Mouse (Mus musculus): ENCODE results near the gene Tmem37. TPM values are rescaled to one million over a fixed set of nuclear protein-coding genes. Genes with fewer than 3 reads are reported as not detected.
"Not testable (repeated sequence)": the region's sequence is repeated elsewhere in the genome, so short reads cannot be mapped to it uniquely, and the experiment has no call there.

Tmem37 gene
- total RNA-seq, 1 experiment: 26.7 TPM

DNA sequence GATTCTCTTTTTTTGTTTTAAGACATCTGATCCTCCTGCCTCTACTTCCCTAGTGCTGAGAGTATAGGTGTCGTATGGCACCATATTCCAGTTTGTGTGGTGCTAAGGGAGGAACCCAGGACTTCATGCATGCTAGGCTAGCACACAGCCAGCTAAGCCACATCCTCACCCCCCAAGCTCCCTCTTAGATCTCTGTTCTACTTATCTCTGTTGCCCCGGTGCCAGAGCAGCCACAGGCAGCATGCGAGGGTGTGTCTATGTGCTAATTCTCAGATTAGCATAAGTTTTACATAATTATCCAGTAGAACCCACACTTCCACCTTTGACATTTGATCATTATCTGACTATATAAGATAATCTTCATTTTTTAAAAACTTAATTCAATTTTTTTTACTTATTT lies 21.0 kb upstream of the Tmem37 start:
- H3K36me3 ChIP-seq (ENCODE audit: control insufficient read depth, insufficient read depth, low read length, poor library complexity, severe bottlenecking): no peaks in the 10 kb centered on the region
- TF ChIP-seq ZC3H11A (IDR thresholded peaks at IDR 0.05; ENCODE audit: borderline replicate concordance, low read depth, low read length): no peak
- no peak for TF ChIP-seq HCFC1 (IDR thresholded peaks at IDR 0.05; ENCODE audit: borderline replicate concordance, insufficient read depth, low read length)
- TF ChIP-seq CHD2 (IDR thresholded peaks at IDR 0.05; ENCODE audit: low read depth, low read length): no peak
- no peak for TF ChIP-seq ZNF384 (IDR thresholded peaks at IDR 0.05; ENCODE audit: low read depth, low read length)
- TF ChIP-seq MAFK (IDR thresholded peaks at IDR 0.05; ENCODE audit: insufficient read depth, low read depth, low read length): no peak
- H3K27ac ChIP-seq (ENCODE audit: insufficient read depth, low read depth, low read length, poor library complexity, severe bottlenecking): no peak overlapping the region
- no peak for DNase-seq (ENCODE audit: low read depth, low spot score)
- no peak overlapping the region for H3K4me3 ChIP-seq (ENCODE audit: insufficient read depth in 1 of 2, low read depth in 1 of 2, low read length in 2 of 2, poor library complexity in 1 of 2, severe bottlenecking in 1 of 2)
- peaks cover 0 to 8% of the 10 kb centered on the region in 2 experiments; a peak in 2 of 4 replicates for H3K4me1 ChIP-seq (ENCODE audit: control insufficient read depth in 2 of 2, insufficient read depth in 2 of 2, low read length in 2 of 2, poor library complexity in 1 of 2)
- no peak overlapping the region for H3K9ac ChIP-seq (ENCODE audit: insufficient read depth, low read depth, low read length, poor library complexity, severe bottlenecking)
- in situ Hi-C loops (cut with MboI; ENCODE audit: low sequenced_read_pairs in 2 of 2, unreplicated experiment in 2 of 2): no loop called here
- H3K9me3 ChIP-seq (ENCODE audit: control insufficient read depth, insufficient read depth, low read depth, low read length): no peaks in the 10 kb centered on the region

DNA sequence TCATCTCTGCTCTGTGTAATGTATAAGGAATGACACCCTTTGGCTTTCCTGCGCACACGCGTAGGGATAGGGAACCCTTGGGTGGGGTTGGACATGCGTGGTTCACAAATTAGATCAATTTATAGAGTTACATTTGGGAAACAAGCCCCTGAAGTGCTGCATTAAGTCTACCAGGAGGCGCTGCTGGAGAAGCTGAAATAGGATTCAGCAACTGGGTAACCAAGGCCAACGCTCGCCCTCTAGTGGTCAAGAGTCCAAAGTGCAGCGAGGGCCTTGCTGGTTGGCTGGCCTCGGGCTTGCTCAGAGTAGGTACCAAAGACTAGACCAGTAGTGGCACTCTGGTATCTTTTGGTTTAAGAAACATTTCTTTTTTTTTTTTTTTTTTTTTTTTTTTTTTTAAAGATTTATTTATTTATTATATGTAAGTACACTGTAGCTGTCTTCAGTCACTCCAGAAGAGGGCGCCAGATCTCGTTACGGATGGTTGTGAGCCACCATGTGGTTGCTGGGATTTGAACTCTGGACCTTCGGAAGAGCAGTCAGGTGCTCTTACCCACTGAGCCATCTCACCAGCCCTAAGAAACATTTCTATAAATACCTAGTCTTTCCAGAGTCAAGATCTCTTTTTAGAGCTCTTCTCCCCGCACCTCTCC lies 19.7 kb upstream of the Tmem37 start:
- DNase-seq (ENCODE audit: low read depth, low spot score): peak; percentile 76
- peak; percentile 78; the same call in 1 of the 2 replicates for TF ChIP-seq ZC3H11A (IDR thresholded peaks at IDR 0.05; ENCODE audit: borderline replicate concordance, low read depth, low read length)
- H3K4me3 ChIP-seq (ENCODE audit: insufficient read depth in 1 of 2, low read depth in 1 of 2, low read length in 2 of 2, poor library complexity in 1 of 2, severe bottlenecking in 1 of 2); H3K9me3 ChIP-seq (ENCODE audit: control insufficient read depth, insufficient read depth, low read depth, low read length); H3K9ac ChIP-seq (ENCODE audit: insufficient read depth, low read depth, low read length, poor library complexity, severe bottlenecking); H3K27ac ChIP-seq (ENCODE audit: insufficient read depth, low read depth, low read length, poor library complexity, severe bottlenecking); in situ Hi-C loops (cut with MboI; ENCODE audit: low sequenced_read_pairs in 2 of 2, unreplicated experiment in 2 of 2); H3K36me3 ChIP-seq (ENCODE audit: control insufficient read depth, insufficient read depth, low read length, poor library complexity, severe bottlenecking): not testable (repeated sequence)
- H3K4me1 ChIP-seq (ENCODE audit: control insufficient read depth in 2 of 2, insufficient read depth in 2 of 2, low read length in 2 of 2, poor library complexity in 1 of 2): peaks cover 4 to 15% of the 10 kb centered on the region in 2 experiments

DNA sequence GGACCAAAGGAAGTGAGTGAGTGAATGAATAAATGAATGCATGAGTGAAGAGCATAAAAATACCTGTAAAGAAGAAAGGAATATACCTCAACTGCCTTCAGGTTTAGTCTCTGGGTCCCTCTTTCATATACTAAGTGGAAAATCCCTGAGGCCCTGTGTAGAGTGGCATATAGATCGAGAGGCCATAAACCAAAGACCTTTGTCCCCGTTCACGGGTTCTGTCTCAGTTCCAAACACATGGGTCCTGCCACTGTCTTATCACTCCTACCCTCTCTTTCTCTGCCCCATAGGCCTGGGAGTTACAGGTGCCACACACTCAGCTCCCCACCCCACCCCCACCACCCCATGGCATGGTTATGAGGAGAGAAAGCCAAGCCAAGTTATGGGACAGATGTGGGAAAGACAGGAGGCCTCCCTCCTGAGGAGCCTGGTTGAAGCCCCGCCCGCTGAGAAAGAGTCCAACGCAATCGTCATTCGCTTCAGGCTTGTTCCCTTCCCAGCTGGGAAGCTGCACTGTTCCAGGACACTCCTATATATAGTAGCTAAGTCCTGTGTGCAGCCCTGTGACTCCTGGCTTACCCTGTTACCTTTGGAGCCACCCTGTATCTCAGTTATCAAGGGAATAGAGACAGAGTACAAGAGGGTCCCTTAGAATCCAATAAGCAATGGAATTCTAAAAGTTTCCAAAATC lies 17.2 kb upstream of the Tmem37 start:
- Histone ChIP-seq H3K4me3 (ENCODE audit: insufficient read depth in 1 of 2, low read depth in 1 of 2, low read length in 2 of 2, poor library complexity in 1 of 2, severe bottlenecking in 1 of 2) (no peak overlapping the region), H3K9me3 (ENCODE audit: control insufficient read depth, insufficient read depth, low read depth, low read length) (no peaks in the 10 kb centered on the region), H3K9ac (ENCODE audit: insufficient read depth, low read depth, low read length, poor library complexity, severe bottlenecking) (no peak overlapping the region), H3K27ac (ENCODE audit: insufficient read depth, low read depth, low read length, poor library complexity, severe bottlenecking) (no peak overlapping the region), H3K4me1 (ENCODE audit: control insufficient read depth in 2 of 2, insufficient read depth in 2 of 2, low read length in 2 of 2, poor library complexity in 1 of 2) (peaks cover 10 to 24% of the 10 kb centered on the region in 2 experiments), H3K36me3 (ENCODE audit: control insufficient read depth, insufficient read depth, low read length, poor library complexity, severe bottlenecking) (no peaks in the 10 kb centered on the region)
- DNase-seq (ENCODE audit: low read depth, low spot score): no peak
- no peak for TF ChIP-seq ZC3H11A (IDR thresholded peaks at IDR 0.05; ENCODE audit: borderline replicate concordance, low read depth, low read length)
- TF ChIP-seq ZNF384 (IDR thresholded peaks at IDR 0.05; ENCODE audit: low read depth, low read length): no peak
- no peak for TF ChIP-seq MAFK (IDR thresholded peaks at IDR 0.05; ENCODE audit: insufficient read depth, low read depth, low read length)
- TF ChIP-seq HCFC1 (IDR thresholded peaks at IDR 0.05; ENCODE audit: borderline replicate concordance, insufficient read depth, low read length): no peak
- no peak for TF ChIP-seq CHD2 (IDR thresholded peaks at IDR 0.05; ENCODE audit: low read depth, low read length)
- in situ Hi-C loops (cut with MboI; ENCODE audit: low sequenced_read_pairs in 2 of 2, unreplicated experiment in 2 of 2): no loop called here

DNA sequence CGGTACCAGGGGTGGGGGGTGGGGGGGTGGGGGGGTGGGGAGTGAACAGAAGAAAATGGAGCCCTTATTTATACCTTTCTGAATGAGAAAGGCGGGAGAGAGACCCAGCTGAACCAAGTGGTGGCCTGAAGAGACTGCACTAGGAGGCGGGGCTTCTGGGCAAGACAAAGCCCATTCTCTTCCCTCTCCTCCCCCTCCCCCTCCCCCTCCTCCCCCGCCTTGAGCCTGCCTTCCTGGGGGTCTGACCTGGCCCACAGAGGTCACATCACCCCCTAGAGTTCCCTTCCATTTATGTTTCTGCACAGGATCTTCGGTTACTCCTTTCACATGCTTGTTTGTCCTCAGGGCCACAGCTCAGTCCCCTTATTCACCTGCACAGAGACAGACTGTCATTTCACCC lies 15.3 kb upstream of the Tmem37 start:
- in situ Hi-C loops (cut with MboI; ENCODE audit: low sequenced_read_pairs in 2 of 2, unreplicated experiment in 2 of 2): no loop called here
- H3K27ac ChIP-seq (ENCODE audit: insufficient read depth, low read depth, low read length, poor library complexity, severe bottlenecking): peak overlapping the region; percentile 45; the same call in 1 of the 2 replicates

More for the DNA sequence above, 15.3 kb upstream of the Tmem37 start:
- H3K9me3 ChIP-seq (ENCODE audit: control insufficient read depth, insufficient read depth, low read depth, low read length): no peaks in the 10 kb centered on the region
- no peaks in the 10 kb centered on the region for H3K36me3 ChIP-seq (ENCODE audit: control insufficient read depth, insufficient read depth, low read length, poor library complexity, severe bottlenecking)
- no peak overlapping the region for H3K9ac ChIP-seq (ENCODE audit: insufficient read depth, low read depth, low read length, poor library complexity, severe bottlenecking)
- no peak overlapping the region for H3K4me3 ChIP-seq (ENCODE audit: insufficient read depth in 1 of 2, low read depth in 1 of 2, low read length in 2 of 2, poor library complexity in 1 of 2, severe bottlenecking in 1 of 2)
- peak; percentile 46 for DNase-seq (ENCODE audit: low read depth, low spot score)
- H3K4me1 ChIP-seq (ENCODE audit: control insufficient read depth in 2 of 2, insufficient read depth in 2 of 2, low read length in 2 of 2, poor library complexity in 1 of 2): peaks cover 10 to 28% of the 10 kb centered on the region in 2 experiments
- no peak for TF ChIP-seq ZC3H11A (IDR thresholded peaks at IDR 0.05; ENCODE audit: borderline replicate concordance, low read depth, low read length)
- no peak for TF ChIP-seq ZNF384 (IDR thresholded peaks at IDR 0.05; ENCODE audit: low read depth, low read length)
- TF ChIP-seq MAFK (IDR thresholded peaks at IDR 0.05; ENCODE audit: insufficient read depth, low read depth, low read length): no peak
- no peak for TF ChIP-seq CHD2 (IDR thresholded peaks at IDR 0.05; ENCODE audit: low read depth, low read length)
- TF ChIP-seq HCFC1 (IDR thresholded peaks at IDR 0.05; ENCODE audit: borderline replicate concordance, insufficient read depth, low read length): no peak

Measured in ES-E14 (cell line).